Mouse (Mus musculus) neural tube, embryonic 14.5 days (tissue): ENCODE measurements around the gene Klk1b21. TPM values are rescaled to one million over a fixed set of nuclear protein-coding genes. Genes with fewer than 3 reads are reported as not detected.
"Not testable (repeated sequence)": the region's sequence is repeated elsewhere in the genome, so short reads cannot be mapped to it uniquely, and the experiment has no call there.

Source experiments
- ATAC-seq: fragments of 200-750 bp; cut with Nextera tagmentation; 2 replicates; pipeline ENCODE4 v1.8.0; 2017; ENCODE audit warnings: low read depth, mild to moderate bottlenecking, moderate TSS enrichment, moderate library complexity
- H3K27ac ChIP-seq: fragments of 300-500 bp; sonication (generic); 2 replicates; pipeline ENCODE4 v1.5.1; 2014; ENCODE audit warnings: low read depth, mild to moderate bottlenecking, control low read depth, low read length, moderate library complexity, mixed read lengths
- H3K27me3 ChIP-seq: fragments of 300-500 bp; sonication (generic); 2 replicates; pipeline ENCODE4 v1.6.1; 2014; ENCODE audit warnings: low read length; ENCODE audit not compliant: control insufficient read depth, insufficient read depth
- H3K36me3 ChIP-seq: fragments of 300-500 bp; sonication (generic); 2 replicates; pipeline ENCODE4 v1.6.1; 2014; ENCODE audit warnings: low read length, mixed read lengths; ENCODE audit not compliant: control insufficient read depth, insufficient read depth
- H3K4me1 ChIP-seq: fragments of 300-500 bp; sonication (generic); 2 replicates; pipeline ENCODE4 v1.6.1; 2014; ENCODE audit warnings: low read length; ENCODE audit not compliant: control insufficient read depth, insufficient read depth
- H3K4me2 ChIP-seq: fragments of 300-500 bp; sonication (generic); 2 replicates; pipeline ENCODE4 v1.6.1; 2014; ENCODE audit warnings: mild to moderate bottlenecking, low read depth, low read length, control low read depth
- H3K4me3 ChIP-seq: fragments of 300-500 bp; sonication (generic); 2 replicates; pipeline ENCODE4 v1.5.1; 2014; ENCODE audit warnings: low read depth, low read length, control low read depth, mixed read lengths
- H3K9ac ChIP-seq: fragments of 300-500 bp; sonication (generic); replicated peaks from 2 replicates; pipeline ENCODE4 v1.6.1; 2014; ENCODE audit warnings: low read depth, mild to moderate bottlenecking, control low read depth, low read length, mixed read lengths
- H3K9me3 ChIP-seq: fragments of 300-500 bp; sonication (generic); 2 replicates; pipeline ENCODE4 v1.6.1; 2016; ENCODE audit warnings: low read length; ENCODE audit not compliant: control insufficient read depth
- WGBS: fragments of 180-500 bp; shearing (Covaris S2); extraction: QIAGEN DNeasy Blood & Tissue Kit; methylation state at CpG from one replicate; pipeline ENCODE4 v1.1.7; 2014; 5-methylcytosine and 5-hydroxymethylcytosine counted together
- polyA plus RNA-seq: library from polyadenylated mRNA; unstranded; fragments of >200 nt; fragmentation: Nextera tagmentation; extraction: Ambion mirVana; gene quantifications from 2 replicates; pipeline ENCODE4 v1.2.1, GENCODE M21; 2014

Gene Klk1b21
- polyA plus RNA-seq, result not detected in 2 replicates

DNA sequence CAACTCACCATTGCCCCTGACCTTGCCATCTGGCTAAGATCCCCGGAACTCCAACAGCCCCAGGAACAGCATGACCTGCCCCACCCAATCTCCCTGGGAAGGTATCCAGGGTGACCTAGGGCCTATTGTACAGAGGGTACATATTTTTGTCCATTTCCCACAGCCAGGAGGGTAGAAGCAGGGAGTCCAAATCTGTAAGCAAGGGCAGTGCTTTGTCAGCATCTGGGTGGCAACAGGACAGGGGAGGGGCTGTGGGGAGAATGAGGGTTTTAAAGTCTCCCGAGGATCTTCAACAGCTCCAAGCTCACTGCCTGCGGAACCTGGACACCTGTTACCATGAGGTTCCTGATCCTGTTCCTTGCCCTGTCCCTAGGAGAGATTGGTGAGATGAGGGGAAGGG lies at the start of gene Klk1b21:
Klk1b21 (plus strand) TSS at position 301 of the 400 bp plus-strand sequence.
- H3K9ac ChIP-seq, H3K9me3 ChIP-seq, H3K27me3 ChIP-seq, ATAC-seq, H3K4me2 ChIP-seq, H3K4me3 ChIP-seq, H3K4me1 ChIP-seq, H3K36me3 ChIP-seq, H3K27ac ChIP-seq: not testable (repeated sequence)
- WGBS, result 82% methylated on average over 3 of the region's 3 CpGs

DNA sequence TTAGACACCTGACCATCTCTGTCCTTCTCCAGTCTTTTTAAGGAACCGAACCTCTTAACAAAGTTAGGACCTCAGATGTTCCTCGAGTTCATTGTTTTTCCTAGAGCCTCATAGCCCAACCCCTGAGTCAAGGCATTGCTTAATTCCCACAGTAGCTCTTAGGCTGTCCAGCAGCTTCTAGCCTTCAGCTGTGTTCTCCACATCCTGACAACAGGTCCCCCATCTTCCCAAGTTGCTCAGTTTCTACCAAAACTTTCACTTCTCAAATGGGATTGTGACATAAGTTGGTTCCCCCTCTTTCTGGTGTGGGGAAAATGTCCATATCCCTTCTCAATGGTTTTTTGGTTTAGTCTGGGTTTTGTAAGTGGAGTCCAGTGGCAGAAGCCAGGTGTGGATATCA lies 30.0 kb upstream of the Klk1b21 start:
- Histone ChIP-seq H3K4me1 (no peaks in the 10 kb centered on the region), H3K27me3 (no peaks in the 10 kb centered on the region), H3K36me3 (no peaks in the 10 kb centered on the region), H3K9me3 (no peaks in the 10 kb centered on the region), H3K4me2 (no peak overlapping the region), H3K4me3 (no peak overlapping the region), H3K27ac (no peak overlapping the region), H3K9ac (no peak overlapping the region)
- ATAC-seq, result no peak
- 79% methylated on average over 2 of the region's 2 CpGs for WGBS

DNA sequence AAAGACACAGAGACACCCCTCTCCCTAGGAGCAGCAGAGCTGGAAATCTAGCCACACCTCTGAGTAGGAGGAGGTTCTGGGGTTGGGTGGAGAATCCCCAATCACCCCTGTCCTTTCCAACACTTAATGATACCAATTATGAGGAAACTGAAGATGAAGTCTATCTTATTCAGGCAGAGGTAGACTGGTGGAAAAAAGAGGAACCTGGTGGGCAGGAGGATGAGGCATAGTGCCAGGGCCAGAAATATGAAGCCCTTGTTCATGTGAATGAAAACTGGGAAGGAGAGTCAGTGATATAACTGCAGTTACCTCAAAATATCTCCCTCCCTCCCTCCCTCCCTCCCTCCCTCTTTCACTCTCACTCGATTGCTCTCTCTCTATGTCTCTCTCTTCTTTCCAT lies 24.4 kb upstream of the Klk1b21 start:
- Histone ChIP-seq H3K9ac (no peak overlapping the region), H3K9me3 (no peaks in the 10 kb centered on the region), H3K27me3 (no peaks in the 10 kb centered on the region), H3K27ac (no peak overlapping the region), H3K4me2 (no peak overlapping the region), H3K4me3 (no peak overlapping the region), H3K4me1 (no peaks in the 10 kb centered on the region), H3K36me3 (no peaks in the 10 kb centered on the region)
- WGBS, result 78% methylated on average over 1 of the region's 1 CpGs
- ATAC-seq, result no peak

DNA sequence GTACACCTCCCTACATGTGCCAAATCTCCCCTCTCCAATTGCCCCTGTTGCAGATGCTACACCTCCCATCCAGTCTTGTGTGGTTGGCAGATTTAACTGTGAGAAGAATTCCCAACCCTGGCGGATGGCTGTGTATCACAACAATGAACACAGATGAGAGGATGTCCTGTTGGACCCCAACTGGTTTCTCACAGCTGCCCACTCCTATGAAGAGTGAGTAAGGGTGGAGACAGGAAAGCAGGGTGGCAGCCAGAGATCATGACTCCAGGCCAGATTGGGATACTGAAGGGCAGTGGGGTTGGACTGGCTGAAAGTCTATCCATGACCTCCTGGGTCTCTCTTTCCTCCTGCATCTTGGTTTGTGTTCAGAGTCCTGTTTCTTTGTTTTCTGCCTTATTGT lies 6.0 kb upstream of the Klk1b21 start:
- ATAC-seq, result no peak
- 97% methylated on average over 1 of the region's 1 CpGs for WGBS

DNA sequence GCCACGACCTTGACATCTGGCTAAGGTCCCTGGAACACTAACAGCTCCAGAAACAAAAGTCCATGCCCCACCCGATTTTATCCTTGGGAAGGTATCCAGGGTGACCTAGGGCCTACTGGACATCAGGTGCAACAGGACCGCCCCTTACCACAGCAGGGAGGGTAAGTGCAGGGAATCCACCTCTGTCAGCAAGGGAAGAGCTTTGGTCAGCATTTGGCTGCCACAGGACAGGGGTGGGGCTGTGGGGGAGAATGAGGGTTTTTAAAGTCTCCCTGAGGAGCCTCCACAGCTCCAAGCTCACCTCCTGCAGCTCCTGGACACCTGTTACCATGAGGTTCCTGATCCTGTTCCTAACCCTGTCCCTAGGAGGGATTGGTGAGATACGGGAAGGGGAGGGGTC lies 10.2 kb downstream of the Klk1b21 start, which contains the start of gene Klk1b22:
Klk1b22 (plus strand) TSS at position 301 of the 400 bp plus-strand sequence.
- Histone ChIP-seq H3K27ac (no peak within 1 kb of the TSS), H3K36me3 (no peaks in the 10 kb centered on the region), H3K9ac (no peak within 1 kb of the TSS), H3K4me1 (no peaks in the 10 kb centered on the region), H3K9me3 (no peaks in the 10 kb centered on the region), H3K4me2 (no peak within 1 kb of the TSS), H3K27me3 (no peaks in the 10 kb centered on the region), H3K4me3 (no peak within 1 kb of the TSS)
- WGBS, result 75% methylated on average over 4 of the region's 4 CpGs
- ATAC-seq, result no peak

More for the DNA sequence above, 6.0 kb upstream of the Klk1b21 start:
- no peaks in the 10 kb centered on the region for H3K4me1 ChIP-seq
- no peak overlapping the region for H3K4me2 ChIP-seq
- H3K9ac ChIP-seq, result no peak overlapping the region
- no peaks in the 10 kb centered on the region for H3K27me3 ChIP-seq
- no peak overlapping the region for H3K4me3 ChIP-seq
- no peaks in the 10 kb centered on the region for H3K36me3 ChIP-seq
- H3K9me3 ChIP-seq, result no peaks in the 10 kb centered on the region
- no peak overlapping the region for H3K27ac ChIP-seq

DNA sequence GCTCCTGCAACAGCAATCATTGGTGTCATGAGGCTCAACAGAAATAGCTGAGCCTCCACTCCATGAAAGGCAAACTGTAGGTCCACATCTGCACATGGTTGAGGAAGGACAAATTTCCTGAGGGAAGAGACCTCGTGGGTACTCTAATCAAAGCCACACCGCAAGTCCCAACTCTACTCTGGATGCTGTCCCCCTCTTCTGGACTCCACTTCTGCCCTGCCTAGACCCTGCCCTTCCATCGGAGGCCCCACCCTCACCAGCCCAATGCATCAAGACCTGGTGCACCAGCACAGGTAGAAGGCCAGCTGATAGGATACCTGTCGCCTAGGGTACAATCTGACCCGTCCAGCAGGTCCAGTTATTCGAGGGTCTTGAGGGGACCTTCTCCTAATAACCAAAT lies 21.3 kb downstream of the Klk1b21 start:
- H3K27me3 ChIP-seq, result no peaks in the 10 kb centered on the region
- no peaks in the 10 kb centered on the region for H3K36me3 ChIP-seq
- H3K4me2 ChIP-seq, result no peak overlapping the region
- H3K4me3 ChIP-seq, result no peak overlapping the region
- H3K9ac ChIP-seq, result no peak overlapping the region
- H3K4me1 ChIP-seq, result no peaks in the 10 kb centered on the region
- no peak for ATAC-seq
- WGBS, result 90% methylated on average over 6 of the region's 6 CpGs
- no peak overlapping the region for H3K27ac ChIP-seq
- H3K9me3 ChIP-seq, result no peaks in the 10 kb centered on the region

DNA sequence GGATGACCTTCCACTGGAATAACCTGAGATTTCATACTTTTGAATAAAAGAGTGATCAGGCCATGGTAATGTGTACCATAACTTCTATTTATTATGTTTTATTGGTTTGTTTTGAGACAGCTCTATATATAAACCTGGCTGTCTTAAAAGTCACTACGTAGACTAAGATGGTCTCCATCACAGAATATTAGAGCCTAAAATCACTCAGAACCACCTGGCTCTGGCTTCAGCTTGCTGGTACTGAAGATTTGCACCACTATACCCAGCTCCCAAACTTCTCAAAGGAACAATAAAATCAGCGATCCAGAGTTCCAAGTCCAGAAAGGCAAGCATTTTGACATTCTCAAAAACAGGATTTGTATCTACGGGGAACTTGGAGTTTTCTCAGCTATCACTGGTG lies 34.3 kb downstream of the Klk1b21 start, which contains the start of gene Klk1b16:
Klk1b16 (plus strand) TSS at position 301 of the 400 bp plus-strand sequence.
- no peak within 1 kb of the TSS for H3K9ac ChIP-seq
- no peak within 1 kb of the TSS for H3K4me2 ChIP-seq
- no peaks in the 10 kb centered on the region for H3K9me3 ChIP-seq
- no peak within 1 kb of the TSS for H3K27ac ChIP-seq
- H3K4me3 ChIP-seq, result no peak within 1 kb of the TSS
- no peaks in the 10 kb centered on the region for H3K4me1 ChIP-seq
- WGBS, result 93% methylated on average over 3 of the region's 3 CpGs
- no peaks in the 10 kb centered on the region for H3K27me3 ChIP-seq
- no peak for ATAC-seq
- no peaks in the 10 kb centered on the region for H3K36me3 ChIP-seq

Other genes starting within 250 kb of the Klk1b21 start
- 0.50 and 0.66 TPM in 2 replicates for gene Klk4, start 221.2 kb upstream of the Klk1b21 start, polyA plus RNA-seq
- not detected in 2 replicates for gene Klk15, start 168.6 kb upstream of the Klk1b21 start, polyA plus RNA-seq
- not detected in 2 replicates for gene Klk1b8, start 151.7 kb upstream of the Klk1b21 start, polyA plus RNA-seq
- gene Klk1b1, start 135.6 kb upstream of the Klk1b21 start, polyA plus RNA-seq, result not detected in 2 replicates
- not detected in 2 replicates for gene Klk1b9, start 126.3 kb upstream of the Klk1b21 start, polyA plus RNA-seq
- not detected in 2 replicates for gene Klk1b11, start 106.5 kb upstream of the Klk1b21 start, polyA plus RNA-seq
- not detected in 2 replicates for gene Klk1b26, start 90.2 kb upstream of the Klk1b21 start, polyA plus RNA-seq
- gene Klk1b27, start 50.0 kb upstream of the Klk1b21 start, polyA plus RNA-seq, result not detected in 2 replicates
- not detected in 2 replicates for gene Klk1b22, start 10.3 kb downstream of the Klk1b21 start, polyA plus RNA-seq
- gene Klk1b16, start 34.4 kb downstream of the Klk1b21 start, polyA plus RNA-seq, result not detected in 2 replicates
- not detected in 2 replicates for gene Klk1b24, start 85.9 kb downstream of the Klk1b21 start, polyA plus RNA-seq
- not detected in 2 replicates for gene Klk1b3, start 95.9 kb downstream of the Klk1b21 start, polyA plus RNA-seq
- gene Klk1b4, start 105.1 kb downstream of the Klk1b21 start, polyA plus RNA-seq, result not detected in 2 replicates
- not detected in 2 replicates for gene Klk1b5, start 113.6 kb downstream of the Klk1b21 start, polyA plus RNA-seq
- not detected in 2 replicates for gene Klk1, start 123.0 kb downstream of the Klk1b21 start, polyA plus RNA-seq
- not detected in 2 replicates for gene Gm36864, start 133.8 kb downstream of the Klk1b21 start, polyA plus RNA-seq
- 1.5 and 1.6 TPM in 2 replicates for gene 1700028J19Rik, start 144.4 kb downstream of the Klk1b21 start, polyA plus RNA-seq
- 164 and 180 TPM in 2 replicates for gene 2410002F23Rik, start 144.4 kb downstream of the Klk1b21 start, polyA plus RNA-seq
- gene Acp4, start 155.1 kb downstream of the Klk1b21 start, polyA plus RNA-seq, result not detected in 2 replicates
- not detected in 2 replicates for gene Gm15517, start 159.1 kb downstream of the Klk1b21 start, polyA plus RNA-seq
- gene Clec11a, start 204.6 kb downstream of the Klk1b21 start, polyA plus RNA-seq, result 2.8 and 4.6 TPM in 2 replicates
- 39.9 and 62.7 TPM in 2 replicates for gene Shank1, start 207.9 kb downstream of the Klk1b21 start, polyA plus RNA-seq